Mouse (Mus musculus): ENCODE measurements around the gene Pxdc1. TPM values are rescaled to one million over a fixed set of nuclear protein-coding genes. Genes with fewer than 3 reads are reported as not detected.

Gene Pxdc1
- polyA plus RNA-seq, 1 experiment from 2014 or later = 9.6 TPM

GRCm38 (mm10) chr13:34659507-34659906, 6.2 kb upstream of the Pxdc1 start:
- Histone ChIP-seq H3K36me3 (ENCODE audit: control insufficient read depth, insufficient read depth, low read length) (no peaks in the 10 kb centered on the region), H3K4me1 (ENCODE audit: control insufficient read depth, insufficient read depth, low read length) (no peaks in the 10 kb centered on the region), H3K27ac (replicated peaks; ENCODE audit: low read depth, low read length) (no peak overlapping the region), H3K9me3 (ENCODE audit: control insufficient read depth, low read length) (no peaks in the 10 kb centered on the region), H3K27me3 (ENCODE audit: control insufficient read depth, insufficient read depth, low read length) (peaks cover 6% of the 10 kb centered on the region; the same call in 1 of the 2 replicates), H3K4me2 (ENCODE audit: low read length) (no peak overlapping the region), H3K9ac (replicated peaks; ENCODE audit: low read length) (no peak overlapping the region), H3K4me3 (replicated peaks; ENCODE audit: low read depth, low read length) (no peak overlapping the region)
- WGBS = 84% methylated on average over 4 of the region's 4 CpGs
- ATAC-seq (ENCODE audit: low FRiP score, low TSS enrichment) = no peak
- DNase-seq = no peak

DNA sequence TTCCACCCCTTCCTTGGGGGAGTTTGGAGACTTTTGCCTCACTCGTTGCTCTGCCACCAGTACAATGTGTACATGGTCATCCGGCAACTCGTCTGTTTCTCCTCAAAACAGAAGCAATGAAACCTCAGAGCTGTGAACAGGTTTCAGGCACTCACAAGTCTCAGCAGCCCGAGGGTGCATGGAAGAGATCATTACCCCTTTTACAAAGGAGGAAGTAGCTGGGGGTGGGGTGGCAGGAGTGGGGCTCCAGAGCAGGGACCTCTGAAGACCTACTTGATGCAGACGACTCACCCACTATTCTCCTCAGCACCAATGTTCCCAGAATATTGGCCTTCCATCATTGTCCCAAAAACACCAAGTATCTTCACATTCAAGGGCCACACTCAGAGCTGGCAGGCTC, 3.1 kb upstream of the Pxdc1 start:
- Histone ChIP-seq H3K4me1 (ENCODE audit: control insufficient read depth, insufficient read depth, low read length) (0 out of 2 replicates have a peak, but pooled peaks cover 7% of the 10 kb centered on the region), H3K4me2 (ENCODE audit: low read length) (no peak overlapping the region), H3K27ac (replicated peaks; ENCODE audit: low read depth, low read length) (no peak overlapping the region), H3K36me3 (ENCODE audit: control insufficient read depth, insufficient read depth, low read length) (no peaks in the 10 kb centered on the region), H3K27me3 (ENCODE audit: control insufficient read depth, insufficient read depth, low read length) (peaks cover 36% of the 10 kb centered on the region; the same call in 1 of the 2 replicates), H3K9ac (replicated peaks; ENCODE audit: low read length) (no peak overlapping the region), H3K9me3 (ENCODE audit: control insufficient read depth, low read length) (no peaks in the 10 kb centered on the region), H3K4me3 (replicated peaks; ENCODE audit: low read depth, low read length) (no peak overlapping the region)
- ATAC-seq (ENCODE audit: low FRiP score, low TSS enrichment) = no peak
- DNase-seq = no peak
- WGBS = 86% methylated on average over 5 of the region's 5 CpGs

- Histone ChIP-seq H3K9ac (replicated peaks; ENCODE audit: low read length) (peak overlapping the region; percentile 56), H3K4me3 (replicated peaks; ENCODE audit: low read depth, low read length) (peak overlapping the region; percentile 50), H3K27me3 (ENCODE audit: control insufficient read depth, insufficient read depth, low read length) (peaks cover 49% of the 10 kb centered on the region), H3K9me3 (ENCODE audit: control insufficient read depth, low read length) (no peaks in the 10 kb centered on the region), H3K36me3 (ENCODE audit: control insufficient read depth, insufficient read depth, low read length) (no peaks in the 10 kb centered on the region), H3K4me2 (ENCODE audit: low read length) (peak overlapping the region; percentile 91), H3K27ac (replicated peaks; ENCODE audit: low read depth, low read length) (0 out of 2 replicates have a peak overlapping the region, but pooled peaks have one; percentile 39), H3K4me1 (ENCODE audit: control insufficient read depth, insufficient read depth, low read length) (0 out of 2 replicates have a peak, but pooled peaks cover 7% of the 10 kb centered on the region)
- under 1% methylated on average over 105 of the region's 105 CpGs for WGBS
- peak; percentile 72 for DNase-seq
- peak; percentile 72 for ATAC-seq (ENCODE audit: low FRiP score, low TSS enrichment)
Observed at GRCm38 (mm10) chr13:34652353-34653241, 689 bp downstream of the Pxdc1 start.

DNA sequence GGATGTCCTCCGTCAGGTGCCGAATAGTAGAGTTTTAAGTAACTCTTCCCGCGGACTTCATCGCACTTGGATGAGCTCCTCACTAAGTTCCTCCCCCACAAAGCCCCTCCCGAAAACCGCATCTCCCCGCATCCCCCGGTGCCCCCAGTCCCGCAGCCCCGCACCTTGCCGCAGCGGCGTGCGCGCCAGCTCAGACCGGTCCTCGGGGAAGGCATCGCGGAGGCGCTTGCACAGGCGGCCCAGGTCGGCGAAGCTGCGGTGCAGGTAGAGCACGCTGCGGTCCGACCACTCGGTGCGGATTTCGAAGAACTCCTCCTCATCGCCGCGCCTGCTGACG, 1.3 kb downstream of the Pxdc1 start:
- under 1% methylated on average over 35 of the region's 35 CpGs for WGBS
- no peaks in the 10 kb centered on the region for H3K9me3 ChIP-seq (ENCODE audit: control insufficient read depth, low read length)
- H3K9ac ChIP-seq (replicated peaks; ENCODE audit: low read length) = peak overlapping the region; percentile 56
- ATAC-seq (ENCODE audit: low FRiP score, low TSS enrichment) (peak; percentile 69), DNase-seq (no peak)
- peaks cover 49% of the 10 kb centered on the region for H3K27me3 ChIP-seq (ENCODE audit: control insufficient read depth, insufficient read depth, low read length)
- no peak overlapping the region for H3K27ac ChIP-seq (replicated peaks; ENCODE audit: low read depth, low read length)
- peak overlapping the region; percentile 50 for H3K4me3 ChIP-seq (replicated peaks; ENCODE audit: low read depth, low read length)
- 0 out of 2 replicates have a peak, but pooled peaks cover 7% of the 10 kb centered on the region for H3K4me1 ChIP-seq (ENCODE audit: control insufficient read depth, insufficient read depth, low read length)
- H3K36me3 ChIP-seq (ENCODE audit: control insufficient read depth, insufficient read depth, low read length) = no peaks in the 10 kb centered on the region
- peak overlapping the region; percentile 91 for H3K4me2 ChIP-seq (ENCODE audit: low read length)

GRCm38 (mm10) chr13:34651474-34651991, 1.8 kb downstream of the Pxdc1 start:
- 0 out of 2 replicates have a peak, but pooled peaks cover 7% of the 10 kb centered on the region for H3K4me1 ChIP-seq (ENCODE audit: control insufficient read depth, insufficient read depth, low read length)
- 2% methylated on average over 24 of the region's 24 CpGs for WGBS
- peaks cover 46% of the 10 kb centered on the region for H3K27me3 ChIP-seq (ENCODE audit: control insufficient read depth, insufficient read depth, low read length)
- no peak overlapping the region for H3K27ac ChIP-seq (replicated peaks; ENCODE audit: low read depth, low read length)
- H3K9me3 ChIP-seq (ENCODE audit: control insufficient read depth, low read length) = no peaks in the 10 kb centered on the region
- DNase-seq (peak; percentile 31), ATAC-seq (ENCODE audit: low FRiP score, low TSS enrichment) (peak; percentile 10; the same call in 1 of the 2 replicates)
- peak overlapping the region; percentile 56; the same call in 1 of the 2 replicates for H3K9ac ChIP-seq (replicated peaks; ENCODE audit: low read length)
- H3K36me3 ChIP-seq (ENCODE audit: control insufficient read depth, insufficient read depth, low read length) = no peaks in the 10 kb centered on the region
- H3K4me2 ChIP-seq (ENCODE audit: low read length) = peak overlapping the region; percentile 91
- H3K4me3 ChIP-seq (replicated peaks; ENCODE audit: low read depth, low read length) = peak overlapping the region; percentile 50

- peak; percentile 45 for DNase-seq
- Histone ChIP-seq H3K4me1 (ENCODE audit: control insufficient read depth, insufficient read depth, low read length) (0 out of 2 replicates have a peak, but pooled peaks cover 7% of the 10 kb centered on the region), H3K36me3 (ENCODE audit: control insufficient read depth, insufficient read depth, low read length) (no peaks in the 10 kb centered on the region), H3K9me3 (ENCODE audit: control insufficient read depth, low read length) (no peaks in the 10 kb centered on the region), H3K27ac (replicated peaks; ENCODE audit: low read depth, low read length) (no peak overlapping the region), H3K4me3 (replicated peaks; ENCODE audit: low read depth, low read length) (peak overlapping the region; percentile 50), H3K27me3 (ENCODE audit: control insufficient read depth, insufficient read depth, low read length) (peaks cover 46% of the 10 kb centered on the region), H3K4me2 (ENCODE audit: low read length) (peak overlapping the region; percentile 91), H3K9ac (replicated peaks; ENCODE audit: low read length) (no peak overlapping the region; the same call in 1 of the 2 replicates)
- no peak for ATAC-seq (ENCODE audit: low FRiP score, low TSS enrichment)
- WGBS = 23% methylated on average over 10 of the region's 10 CpGs
Observed at GRCm38 (mm10) chr13:34650953-34651352, 2.3 kb downstream of the Pxdc1 start.

DNA sequence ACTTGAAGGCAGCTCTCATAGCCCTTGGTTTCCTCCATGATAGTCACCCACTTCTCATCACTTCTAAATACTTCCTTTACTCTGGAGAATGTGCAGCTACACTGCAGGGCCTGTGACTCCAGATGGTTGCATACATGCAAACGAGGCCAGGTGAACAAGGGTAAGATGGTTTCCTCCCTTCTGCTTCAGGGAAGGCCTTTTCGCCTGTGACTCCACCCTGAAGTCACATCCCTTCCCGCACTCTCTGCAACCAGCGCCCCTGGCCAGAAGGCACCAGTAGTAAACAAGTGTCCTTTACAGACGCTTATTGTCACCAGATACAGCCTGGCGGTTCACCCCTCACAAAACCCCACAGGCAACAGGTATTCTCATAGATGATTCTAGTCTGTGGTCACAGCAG, 2.9 kb downstream of the Pxdc1 start:
- 0 out of 2 replicates have a peak, but pooled peaks cover 7% of the 10 kb centered on the region for H3K4me1 ChIP-seq (ENCODE audit: control insufficient read depth, insufficient read depth, low read length)
- no peaks in the 10 kb centered on the region for H3K36me3 ChIP-seq (ENCODE audit: control insufficient read depth, insufficient read depth, low read length)
- no peaks in the 10 kb centered on the region for H3K9me3 ChIP-seq (ENCODE audit: control insufficient read depth, low read length)
- 63% methylated on average over 6 of the region's 6 CpGs for WGBS
- no peak overlapping the region for H3K9ac ChIP-seq (replicated peaks; ENCODE audit: low read length)
- H3K27me3 ChIP-seq (ENCODE audit: control insufficient read depth, insufficient read depth, low read length) = peaks cover 46% of the 10 kb centered on the region
- peak overlapping the region; percentile 91 for H3K4me2 ChIP-seq (ENCODE audit: low read length)
- H3K4me3 ChIP-seq (replicated peaks; ENCODE audit: low read depth, low read length) = no peak overlapping the region
- DNase-seq (no peak), ATAC-seq (ENCODE audit: low FRiP score, low TSS enrichment) (no peak)
- H3K27ac ChIP-seq (replicated peaks; ENCODE audit: low read depth, low read length) = no peak overlapping the region

GRCm38 (mm10) chr13:34647751-34648150, 5.5 kb downstream of the Pxdc1 start:
- no peaks in the 10 kb centered on the region for H3K36me3 ChIP-seq (ENCODE audit: control insufficient read depth, insufficient read depth, low read length)
- H3K4me2 ChIP-seq (ENCODE audit: low read length) = no peak overlapping the region
- H3K4me3 ChIP-seq (replicated peaks; ENCODE audit: low read depth, low read length) = no peak overlapping the region
- WGBS = 59% methylated on average over 4 of the region's 4 CpGs
- ATAC-seq (ENCODE audit: low FRiP score, low TSS enrichment) = no peak
- H3K27ac ChIP-seq (replicated peaks; ENCODE audit: low read depth, low read length) = no peak overlapping the region
- H3K27me3 ChIP-seq (ENCODE audit: control insufficient read depth, insufficient read depth, low read length) = peaks cover 26% of the 10 kb centered on the region
- no peak overlapping the region for H3K9ac ChIP-seq (replicated peaks; ENCODE audit: low read length)
- no peak for DNase-seq
- 0 out of 2 replicates have a peak, but pooled peaks cover 7% of the 10 kb centered on the region for H3K4me1 ChIP-seq (ENCODE audit: control insufficient read depth, insufficient read depth, low read length)
- H3K9me3 ChIP-seq (ENCODE audit: control insufficient read depth, low read length) = no peaks in the 10 kb centered on the region

Measured in midbrain, embryonic 14.5 days (tissue).